Mouse (Mus musculus) CH12.LX (cell line): ENCODE measurements around the gene Glrp1. TPM values are rescaled to one million over a fixed set of nuclear protein-coding genes. Genes with fewer than 3 reads are reported as not detected.

Experiments
- DNase-seq: peaks from one replicate; pipeline ENCODE4 v3.0.0-alpha.2; 2013; ENCODE audit errors: extremely low read depth
- H3K27ac ChIP-seq: 2 replicates; pipeline ENCODE4 v1.5.1; 2012; ENCODE audit warnings: low read depth, mild to moderate bottlenecking, control low read depth, moderate library complexity; ENCODE audit not compliant: insufficient read depth
- H3K27me3 ChIP-seq: replicated peaks from 2 replicates; pipeline ENCODE3; 2012; ENCODE audit warnings: inconsistent platforms
- H3K36me3 ChIP-seq, 2 experiments: replicated peaks in 1 of 2; 2 replicates each; pipeline versions ENCODE3 to v1.6.1; 2012; ENCODE audit warnings: inconsistent platforms in 1 of 2, low read length in 1 of 2, mild to moderate bottlenecking in 1 of 2, mixed read lengths in 1 of 2, moderate library complexity in 1 of 2; ENCODE audit not compliant: control insufficient read depth in 1 of 2, insufficient read depth in 1 of 2
- H3K4me1 ChIP-seq, 2 experiments: 2 replicates each; pipeline ENCODE4 v1.6.1; 2012; ENCODE audit warnings: inconsistent platforms in 1 of 2, moderate library complexity in 1 of 2; ENCODE audit not compliant: insufficient read depth in 2 of 2, control insufficient read depth in 1 of 2
- H3K4me2 ChIP-seq: 2 replicates; pipeline ENCODE4 v1.6.1; 2012; ENCODE audit warnings: low read depth, mild to moderate bottlenecking, control low read depth; ENCODE audit not compliant: poor library complexity, insufficient read depth, severe bottlenecking
- H3K4me3 ChIP-seq, 3 experiments: fragments of 150-350 bp in 1 of 3; sonication (generic) in 1 of 3; replicated peaks in 1 of 3; 2 replicates each; pipeline versions ENCODE3 to v1.5.1; 2011 to 2012; ENCODE audit warnings: low read depth in 2 of 3, low read length in 2 of 3, mild to moderate bottlenecking in 2 of 3, moderate library complexity in 2 of 3, control low read depth in 1 of 3, improper control_type of control experiment in 1 of 3, inconsistent platforms in 1 of 3, mixed read lengths in 1 of 3; ENCODE audit not compliant: poor library complexity in 1 of 3
- H3K79me2 ChIP-seq: replicated peaks from 2 replicates; pipeline ENCODE4 v1.6.1; 2012; ENCODE audit warnings: mild to moderate bottlenecking, moderate library complexity; ENCODE audit not compliant: control insufficient read depth, poor library complexity, insufficient read depth, severe bottlenecking; ENCODE audit errors: extremely low read depth
- H3K9ac ChIP-seq: 2 replicates; pipeline ENCODE4 v1.6.1; 2012; ENCODE audit warnings: low read depth, mild to moderate bottlenecking, control low read depth, moderate library complexity; ENCODE audit not compliant: insufficient read depth
- H3K9me3 ChIP-seq: replicated peaks from 2 replicates; pipeline ENCODE3; 2012; ENCODE audit warnings: low read length, inconsistent platforms, mixed read lengths
- BHLHE40 ChIP-seq: IDR thresholded peaks from 2 replicates; pipeline ENCODE4 v1.6.1; 2011; ENCODE audit warnings: mild to moderate bottlenecking, low read depth, low read length, improper control_type of control experiment
- CHD1 ChIP-seq: IDR thresholded peaks from 2 replicates; pipeline ENCODE4 v1.6.1; 2012; ENCODE audit warnings: low read depth, low read length, improper control_type of control experiment, inconsistent platforms
- CHD2 ChIP-seq: IDR thresholded peaks from 2 replicates; pipeline ENCODE4 v1.6.1; 2011; ENCODE audit warnings: low read length, improper control_type of control experiment
- CTCF ChIP-seq, 2 experiments: IDR thresholded peaks in 1 of 2; conservative IDR thresholded peaks in 1 of 2; 2 replicates each; pipeline ENCODE4 v1.5.1; 2011 to 2012; ENCODE audit warnings: low read depth in 2 of 2, low read length in 2 of 2, improper control_type of control experiment in 1 of 2, inconsistent platforms in 1 of 2, mild to moderate bottlenecking in 1 of 2, moderate library complexity in 1 of 2
- ELF1 ChIP-seq: IDR thresholded peaks from 2 replicates; pipeline ENCODE4 v1.6.1; 2014; ENCODE audit warnings: low read depth, mild to moderate bottlenecking, inconsistent platforms, low read length, improper control_type of control experiment
- EP300 ChIP-seq: IDR thresholded peaks from 2 replicates; pipeline ENCODE4 v1.6.1; 2011; ENCODE audit warnings: low read length, improper control_type of control experiment
- MAFK ChIP-seq: IDR thresholded peaks from 2 replicates; pipeline ENCODE4 v1.6.1; 2011; ENCODE audit warnings: low read length, improper control_type of control experiment; ENCODE audit not compliant: insufficient replicate concordance
- MAX ChIP-seq: IDR thresholded peaks from 2 replicates; pipeline ENCODE4 v1.6.1; 2011; ENCODE audit warnings: low read length, improper control_type of control experiment
- MAZ ChIP-seq: IDR thresholded peaks from 2 replicates; pipeline ENCODE4 v1.6.1; 2012; ENCODE audit warnings: low read depth, mild to moderate bottlenecking, inconsistent platforms, low read length, improper control_type of control experiment, moderate library complexity
- MEF2A ChIP-seq: IDR thresholded peaks from 2 replicates; pipeline ENCODE4 v1.6.1; 2014; ENCODE audit warnings: low read depth, mild to moderate bottlenecking, inconsistent platforms, low read length, improper control_type of control experiment, borderline replicate concordance
- MXI1 ChIP-seq: IDR thresholded peaks from 2 replicates; pipeline ENCODE4 v1.6.1; 2011; ENCODE audit warnings: mild to moderate bottlenecking, low read depth, low read length, improper control_type of control experiment
- MYC ChIP-seq: IDR thresholded peaks from 2 replicates; pipeline ENCODE4 v1.6.1; 2011; ENCODE audit warnings: low read depth, mild to moderate bottlenecking, improper control_type of control experiment, low read length
- NELFE ChIP-seq: IDR thresholded peaks from 2 replicates; pipeline ENCODE4 v1.6.1; 2011; ENCODE audit warnings: low read depth, low read length, improper control_type of control experiment
- POLR2A ChIP-seq: IDR thresholded peaks from 2 replicates; pipeline ENCODE4 v1.6.1; 2011; ENCODE audit warnings: low read depth, mild to moderate bottlenecking, improper control_type of control experiment, low read length
- POLR2AphosphoS2 ChIP-seq: IDR thresholded peaks from 2 replicates; pipeline ENCODE4 v1.6.1; 2011; ENCODE audit warnings: low read depth, low read length, improper control_type of control experiment
- RAD21 ChIP-seq: IDR thresholded peaks from 2 replicates; pipeline ENCODE4 v1.6.1; 2011; ENCODE audit warnings: low read depth, mild to moderate bottlenecking, low read length, improper control_type of control experiment, moderate library complexity
- SIN3A ChIP-seq: IDR thresholded peaks from 2 replicates; pipeline ENCODE4 v1.6.1; 2012; ENCODE audit warnings: low read length, improper control_type of control experiment, inconsistent platforms
- SMC3 ChIP-seq: IDR thresholded peaks from 2 replicates; pipeline ENCODE4 v1.6.1; 2011; ENCODE audit warnings: low read depth, low read length, improper control_type of control experiment
- TBP ChIP-seq: conservative IDR thresholded peaks from 2 replicates; pipeline ENCODE4 v1.6.1; 2011; ENCODE audit warnings: low read depth, low read length, improper control_type of control experiment
- TCF12 ChIP-seq: IDR thresholded peaks from 2 replicates; pipeline ENCODE4 v1.6.1; 2014; ENCODE audit warnings: low read depth, mild to moderate bottlenecking, inconsistent platforms, low read length, improper control_type of control experiment
- UBTF ChIP-seq: IDR thresholded peaks from 2 replicates; pipeline ENCODE4 v1.6.1; 2012; ENCODE audit warnings: low read depth, mild to moderate bottlenecking, inconsistent platforms, low read length, improper control_type of control experiment, moderate library complexity
- USF1 ChIP-seq: IDR thresholded peaks from 2 replicates; pipeline ENCODE4 v1.6.1; 2014; ENCODE audit warnings: low read depth, mild to moderate bottlenecking, inconsistent platforms, low read length, improper control_type of control experiment
- ZC3H11A ChIP-seq: IDR thresholded peaks from 2 replicates; pipeline ENCODE4 v1.6.1; 2012; ENCODE audit warnings: low read depth, mild to moderate bottlenecking, inconsistent platforms, low read length, improper control_type of control experiment
- ZMIZ1 ChIP-seq: IDR thresholded peaks from 2 replicates; pipeline ENCODE4 v1.6.1; 2012; ENCODE audit warnings: low read depth, mild to moderate bottlenecking, inconsistent platforms, low read length, improper control_type of control experiment
- ZNF384 ChIP-seq: IDR thresholded peaks from 2 replicates; pipeline ENCODE4 v1.6.1; 2012; ENCODE audit warnings: low read depth, low read length, improper control_type of control experiment, inconsistent platforms
- dilution Hi-C: fragments of 300-500 bp; cut with MboI; formaldehyde crosslinking; loops from 2 replicates; pipeline ENCODE4 v1.14.3; 2020; ENCODE audit warnings: low sequenced_read_pairs; ENCODE audit not compliant: extremely low pct_unique_long_range_greater_than_20kb, extremely low pct_ligation_motif_present
- in situ Hi-C: fragments of 300-500 bp; cut with MboI; formaldehyde crosslinking; loops from 3 replicates; pipeline ENCODE4 v1.14.3; 2019; ENCODE audit warnings: low sequenced_read_pairs, low pct_ligation_motif_present, low pct_unique_long_range_greater_than_20kb, mixed read lengths
- polyA plus RNA-seq: library from polyadenylated mRNA; unstranded; fragments of >175 nt; gene quantifications from 2 replicates; pipeline ENCODE4 v1.2.1, GENCODE M21; 2012; ENCODE audit warnings: low read depth; ENCODE audit not compliant: insufficient read length
- total RNA-seq, 2 experiments: library from RNA; depleted of rRNA; stranded (reverse); fragments of 300-350 nt in 1 of 2; fragments of >200 nt in 1 of 2; gene quantifications; 2 replicates each; pipeline ENCODE4 v1.2.3; 2012 to 2014

The Glrp1 gene
- total and polyA plus RNA-seq, 3 experiments = 6.3 to 11.7 (median 9.3) TPM

DNA sequence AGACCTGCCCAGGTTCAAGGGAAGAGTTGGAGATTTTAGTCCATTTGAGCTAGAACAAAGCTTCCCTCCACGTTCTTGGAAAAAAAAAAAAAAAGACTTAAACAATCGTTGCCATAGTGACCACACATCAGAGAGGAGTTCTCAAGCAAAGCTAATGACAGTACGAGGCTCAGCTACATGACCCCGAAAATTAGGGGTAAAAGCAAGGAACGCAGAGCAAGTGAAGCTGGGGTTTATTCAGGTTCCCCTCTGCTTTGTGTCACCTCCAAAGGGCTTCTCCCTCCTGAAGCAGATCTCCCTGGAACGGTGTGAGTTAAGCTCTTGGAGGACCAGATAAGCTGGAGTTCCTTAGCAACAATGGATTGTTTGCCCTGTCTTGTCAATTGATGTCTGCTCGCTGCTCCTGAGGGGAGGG lies 5.3 kb downstream of the Glrp1 start:
- in situ Hi-C loops = no loop called here
- no peak for DNase-seq
- no peak overlapping the region for H3K4me2 ChIP-seq
- dilution Hi-C loops = no loop called here
- no peak overlapping the region for H3K27ac ChIP-seq
- H3K36me3 ChIP-seq = peaks cover 38 to 52% of the 10 kb centered on the region in 2 experiments
- no peak for TF ChIP-seq ZMIZ1
- no peak for TF ChIP-seq ZNF384
- no peak for TF ChIP-seq USF1
- TF ChIP-seq CHD2 = no peak
- no peak for TF ChIP-seq MXI1
- no peak for TF ChIP-seq TBP
- TF ChIP-seq UBTF = no peak
- no peak for TF ChIP-seq RAD21
- no peak for TF ChIP-seq ZC3H11A
- no peak for TF ChIP-seq SIN3A
- no peak for TF ChIP-seq NELFE
- no peak for TF ChIP-seq MAFK
- no peaks in the 10 kb centered on the region for H3K27me3 ChIP-seq
- no peak overlapping the region for H3K4me3 ChIP-seq
- peaks cover 2 to 17% of the 10 kb centered on the region in 2 experiments; a peak in 2 of 4 replicates for H3K4me1 ChIP-seq
- no peaks in the 10 kb centered on the region; the same call in none of the 2 replicates for H3K79me2 ChIP-seq
- H3K9me3 ChIP-seq = peaks cover 38% of the 10 kb centered on the region
- no peak overlapping the region for H3K9ac ChIP-seq

DNA sequence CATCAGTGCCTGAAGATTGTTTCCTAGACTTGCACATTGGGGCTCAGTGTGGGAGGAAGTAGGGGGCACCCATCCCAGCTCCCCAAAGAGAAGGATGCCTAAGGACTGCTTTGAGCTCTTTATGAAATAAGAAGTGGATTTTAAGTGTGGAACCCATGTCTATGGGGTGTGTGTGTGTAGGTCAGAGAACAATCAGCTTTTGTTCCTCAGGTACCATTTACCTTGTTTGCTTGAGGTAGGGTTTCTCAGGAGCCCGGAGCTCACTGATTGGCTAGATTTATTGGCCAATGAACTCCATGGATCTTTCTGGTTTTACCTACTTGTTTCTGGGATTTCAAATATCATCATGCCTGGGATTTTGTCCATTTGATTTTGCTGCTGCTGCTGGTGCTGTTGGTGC lies 7.0 kb downstream of the Glrp1 start:
- H3K4me2 ChIP-seq = no peak overlapping the region
- no peaks in the 10 kb centered on the region; the same call in none of the 2 replicates for H3K79me2 ChIP-seq
- H3K27ac ChIP-seq = no peak overlapping the region
- dilution Hi-C loops = no loop called here
- peaks cover 38 to 57% of the 10 kb centered on the region in 2 experiments for H3K36me3 ChIP-seq
- no peak overlapping the region for H3K9ac ChIP-seq
- DNase-seq = no peak
- H3K4me3 ChIP-seq = no peak overlapping the region
- H3K27me3 ChIP-seq = no peaks in the 10 kb centered on the region
- peaks cover 2 to 18% of the 10 kb centered on the region in 2 experiments; a peak in 2 of 4 replicates for H3K4me1 ChIP-seq
- H3K9me3 ChIP-seq = peaks cover 47% of the 10 kb centered on the region
- in situ Hi-C loops = no loop called here
- TF ChIP-seq TCF12 (no peak), CHD1 (no peak), MAX (no peak), NELFE (no peak), POLR2A (no peak), EP300 (no peak), MAZ (no peak), MEF2A (no peak), MYC (no peak), SMC3 (no peak), TBP (no peak), CTCF (conservative IDR thresholded peaks at IDR 0.05 in 1 of 2, IDR thresholded peaks at IDR 0.05 in 1 of 2; ENCODE audit: low read depth in 2 of 2, low read length in 2 of 2) (no peak), POLR2AphosphoS2 (no peak), RAD21 (no peak), ELF1 (no peak), BHLHE40 (no peak)
